Mouse (Mus musculus): ENCODE data around the gene Timm44. TPM values are rescaled to one million over a fixed set of nuclear protein-coding genes. Genes with fewer than 3 reads are reported as not detected.

The Timm44 gene
- 53.0 and 54.4 TPM in 2 replicates for polyA plus RNA-seq (2016; fragmentation: Nextera tagmentation; extraction: Ambion mirVana)

GRCm38 (mm10) chr8:4275275-4276110 is at the start of gene Timm44:
TSS of gene Timm44 (minus strand) at chr8:4275913.
- WGBS (ENCODE audit: insufficient replicate concordance), result under 1% methylated on average over 39 of the region's 39 CpGs

GRCm38 (mm10) chr8:4324983-4325750 is 49.5 kb upstream of the Timm44 start, which contains the start of the genes Ccl25 and Elavl1:
TSS of gene Ccl25 (plus strand) at chr8:4325210.
TSS of gene Elavl1 (minus strand) at chr8:4325413.
- no peaks in the 10 kb centered on the region for H3K27me3 ChIP-seq (replicated peaks)
- H3K27ac ChIP-seq, result peak within 1 kb of the TSS; percentile 87
- ATAC-seq, result peak; percentile 96
- peaks cover 66% of the 10 kb centered on the region for H3K36me3 ChIP-seq
- WGBS (ENCODE audit: insufficient replicate concordance), result under 1% methylated on average over 68 of the region's 78 CpGs
- no peaks in the 10 kb centered on the region for H3K9me3 ChIP-seq (replicated peaks)
- H3K9ac ChIP-seq, result peak within 1 kb of the TSS; percentile 98
- peak within 1 kb of the TSS; percentile 80 for H3K4me2 ChIP-seq
- H3K4me3 ChIP-seq, result peak within 1 kb of the TSS; percentile 95
- peaks cover 65% of the 10 kb centered on the region for H3K4me1 ChIP-seq

More at GRCm38 (mm10) chr8:4275275-4276110, at the start of gene Timm44:
- peaks cover 37% of the 10 kb centered on the region for H3K36me3 ChIP-seq
- peak within 1 kb of the TSS; percentile 70 for H3K27ac ChIP-seq
- H3K9ac ChIP-seq, result peak within 1 kb of the TSS; percentile 85
- H3K4me2 ChIP-seq, result peak within 1 kb of the TSS; percentile 86
- no peaks in the 10 kb centered on the region for H3K9me3 ChIP-seq (replicated peaks)
- H3K4me1 ChIP-seq, result peaks cover 28% of the 10 kb centered on the region
- peak; percentile 96 for ATAC-seq
- H3K4me3 ChIP-seq, result peak within 1 kb of the TSS; percentile 88
- no peaks in the 10 kb centered on the region for H3K27me3 ChIP-seq (replicated peaks)

DNA sequence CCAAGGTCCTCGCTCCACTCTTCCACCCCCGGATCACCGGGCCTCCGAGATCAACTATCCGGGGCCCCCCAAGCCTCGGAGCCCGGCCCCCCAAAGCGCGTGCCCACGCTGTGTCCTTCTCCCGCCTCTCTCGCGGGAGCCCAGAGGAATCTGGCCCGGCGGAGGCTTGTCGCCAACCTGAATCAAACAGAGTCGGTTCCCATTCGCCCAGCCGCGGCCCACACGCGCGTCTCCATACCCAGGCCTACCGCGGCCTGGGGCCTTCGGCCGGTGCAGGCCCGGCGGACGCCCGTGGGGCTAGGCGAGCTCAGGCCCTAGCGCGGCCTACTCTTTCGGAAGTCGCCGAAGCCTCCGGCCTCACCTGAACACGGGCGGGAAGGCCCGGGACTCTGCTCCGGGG is 48.8 kb upstream of the Timm44 start:
- peak overlapping the region; percentile 80 for H3K4me2 ChIP-seq
- peaks cover 66% of the 10 kb centered on the region for H3K4me1 ChIP-seq
- ATAC-seq, result peak; percentile 63
- H3K9ac ChIP-seq, result peak overlapping the region; percentile 98
- H3K27ac ChIP-seq, result peak overlapping the region; percentile 87
- H3K9me3 ChIP-seq (replicated peaks), result no peaks in the 10 kb centered on the region
- peak overlapping the region; percentile 95 for H3K4me3 ChIP-seq
- H3K36me3 ChIP-seq, result peaks cover 66% of the 10 kb centered on the region
- no peaks in the 10 kb centered on the region for H3K27me3 ChIP-seq (replicated peaks)
- under 1% methylated on average over 42 of the region's 42 CpGs for WGBS (ENCODE audit: insufficient replicate concordance)

- peaks cover 66% of the 10 kb centered on the region for H3K36me3 ChIP-seq
- ATAC-seq, result no peak
- H3K9me3 ChIP-seq (replicated peaks), result no peaks in the 10 kb centered on the region
- H3K27me3 ChIP-seq (replicated peaks), result no peaks in the 10 kb centered on the region
- peak overlapping the region; percentile 87 for H3K27ac ChIP-seq
- H3K9ac ChIP-seq, result peak overlapping the region; percentile 98
- peak overlapping the region; percentile 95 for H3K4me3 ChIP-seq
- peak overlapping the region; percentile 80 for H3K4me2 ChIP-seq
- peaks cover 71% of the 10 kb centered on the region for H3K4me1 ChIP-seq
- WGBS (ENCODE audit: insufficient replicate concordance), result 3% methylated on average over 6 of the region's 6 CpGs
These were observed 48.2 kb upstream of the Timm44 start for GRCm38 (mm10) chr8:4323917-4324316.

- 28% methylated on average over 2 of the region's 2 CpGs for WGBS (ENCODE audit: insufficient replicate concordance)
- H3K4me3 ChIP-seq, result peak overlapping the region; percentile 95; the same call in 1 of the 2 replicates
- peaks cover 57% of the 10 kb centered on the region for H3K36me3 ChIP-seq
- peak overlapping the region; percentile 17; the same call in 1 of the 2 replicates for H3K27ac ChIP-seq
- peaks cover 77% of the 10 kb centered on the region for H3K4me1 ChIP-seq
- H3K9ac ChIP-seq, result no peak overlapping the region
- H3K27me3 ChIP-seq (replicated peaks), result no peaks in the 10 kb centered on the region
- H3K9me3 ChIP-seq (replicated peaks), result no peaks in the 10 kb centered on the region
- ATAC-seq, result no peak
- H3K4me2 ChIP-seq, result peak overlapping the region; percentile 80
These were observed 46.8 kb upstream of the Timm44 start for GRCm38 (mm10) chr8:4322470-4322869.

GRCm38 (mm10) chr8:4321031-4321430 is 45.3 kb upstream of the Timm44 start:
- H3K27ac ChIP-seq, result no peak overlapping the region
- H3K9me3 ChIP-seq (replicated peaks), result no peaks in the 10 kb centered on the region
- no peaks in the 10 kb centered on the region for H3K27me3 ChIP-seq (replicated peaks)
- peaks cover 46% of the 10 kb centered on the region for H3K36me3 ChIP-seq
- H3K9ac ChIP-seq, result no peak overlapping the region
- H3K4me2 ChIP-seq, result no peak overlapping the region
- H3K4me1 ChIP-seq, result peaks cover 68% of the 10 kb centered on the region
- whole genome bisulfite sequencing (ENCODE audit: insufficient replicate concordance), result 65% methylated on average over 2 of the region's 2 CpGs
- H3K4me3 ChIP-seq, result no peak overlapping the region
- ATAC-seq, result no peak

DNA sequence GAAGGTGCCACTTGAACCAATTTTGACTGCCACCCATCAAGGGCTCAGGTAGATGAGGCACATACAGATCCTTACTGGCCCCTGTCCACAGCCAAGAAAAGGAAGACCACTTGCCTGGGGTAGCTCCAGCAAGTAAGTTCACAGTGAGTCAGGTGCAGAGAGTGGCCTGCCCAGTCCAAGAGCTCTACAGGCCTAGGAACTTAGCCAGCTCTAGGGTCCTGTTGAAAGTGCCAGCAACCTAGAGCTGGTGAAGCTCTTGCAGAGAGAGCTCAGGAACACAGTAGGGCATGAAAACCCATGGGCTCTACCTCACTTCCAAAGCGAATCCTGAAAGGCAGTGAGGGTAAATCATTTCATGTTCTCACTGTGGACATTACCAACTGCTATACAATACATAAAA is 44.7 kb upstream of the Timm44 start:
- H3K36me3 ChIP-seq, result peaks cover 46% of the 10 kb centered on the region
- WGBS (ENCODE audit: insufficient replicate concordance), result 87% methylated on average over 1 of the region's 1 CpGs

GRCm38 (mm10) chr8:4319573-4319872 is 43.8 kb upstream of the Timm44 start:
- H3K27me3 ChIP-seq (replicated peaks), result no peaks in the 10 kb centered on the region
- H3K4me1 ChIP-seq, result peaks cover 70% of the 10 kb centered on the region
- peak overlapping the region; percentile 2; the same call in 1 of the 2 replicates for H3K27ac ChIP-seq
- H3K4me2 ChIP-seq, result no peak overlapping the region
- H3K9ac ChIP-seq, result no peak overlapping the region
- no peaks in the 10 kb centered on the region for H3K9me3 ChIP-seq (replicated peaks)
- H3K4me3 ChIP-seq, result no peak overlapping the region
- WGBS (ENCODE audit: insufficient replicate concordance), result 84% methylated on average over 11 of the region's 11 CpGs
- no peak for ATAC-seq
- peaks cover 46% of the 10 kb centered on the region for H3K36me3 ChIP-seq

More for the DNA sequence above, 44.7 kb upstream of the Timm44 start:
- no peaks in the 10 kb centered on the region for H3K27me3 ChIP-seq (replicated peaks)
- H3K27ac ChIP-seq, result no peak overlapping the region
- no peak for ATAC-seq
- no peaks in the 10 kb centered on the region for H3K9me3 ChIP-seq (replicated peaks)
- no peak overlapping the region for H3K9ac ChIP-seq
- no peak overlapping the region for H3K4me3 ChIP-seq
- H3K4me2 ChIP-seq, result no peak overlapping the region
- H3K4me1 ChIP-seq, result peaks cover 65% of the 10 kb centered on the region

GRCm38 (mm10) chr8:4318796-4319572 is 43.3 kb upstream of the Timm44 start:
- Histone ChIP-seq H3K9ac (no peak overlapping the region), H3K27ac (peak overlapping the region; percentile 2; the same call in 1 of the 2 replicates), H3K36me3 (peaks cover 46% of the 10 kb centered on the region), H3K9me3 (replicated peaks) (no peaks in the 10 kb centered on the region), H3K27me3 (replicated peaks) (no peaks in the 10 kb centered on the region), H3K4me2 (peak overlapping the region; percentile 0; the same call in 1 of the 2 replicates), H3K4me3 (no peak overlapping the region), H3K4me1 (peaks cover 71% of the 10 kb centered on the region)
- ATAC-seq, result no peak; the same call in 1 of the 2 replicates
- 28% methylated on average over 2 of the region's 2 CpGs for WGBS (ENCODE audit: insufficient replicate concordance)

- H3K9me3 ChIP-seq (replicated peaks), result no peaks in the 10 kb centered on the region
- peaks cover 71% of the 10 kb centered on the region for H3K4me1 ChIP-seq
- no peak overlapping the region for H3K4me3 ChIP-seq
- 89% methylated on average over 5 of the region's 5 CpGs for WGBS (ENCODE audit: insufficient replicate concordance)
- no peak overlapping the region for H3K9ac ChIP-seq
- ATAC-seq, result no peak
- no peak overlapping the region for H3K27ac ChIP-seq
- no peaks in the 10 kb centered on the region for H3K27me3 ChIP-seq (replicated peaks)
- H3K4me2 ChIP-seq, result no peak overlapping the region
- peaks cover 46% of the 10 kb centered on the region for H3K36me3 ChIP-seq
These were observed 42.4 kb upstream of the Timm44 start for GRCm38 (mm10) chr8:4318124-4318523.

DNA sequence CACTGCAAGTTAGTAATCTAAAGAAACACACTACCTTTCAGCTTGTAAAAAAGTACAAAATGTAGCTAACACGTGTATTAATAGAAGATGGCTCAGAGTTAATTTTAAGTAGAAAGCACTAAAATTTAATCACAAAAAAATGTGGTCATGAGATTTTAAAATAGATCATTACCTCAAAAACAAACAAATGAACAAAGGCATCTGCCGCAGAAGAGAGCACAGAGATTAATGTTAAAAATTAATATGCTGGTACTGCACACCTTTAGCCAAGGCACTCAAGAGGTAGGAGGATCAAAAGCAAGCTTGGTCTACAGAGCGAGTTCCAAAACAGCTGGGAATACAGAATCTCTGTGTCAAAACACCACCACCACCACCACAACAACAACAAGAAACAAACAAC is 39.1 kb upstream of the Timm44 start:
- Histone ChIP-seq H3K27me3 (replicated peaks) (no peaks in the 10 kb centered on the region), H3K27ac (no peak overlapping the region), H3K4me3 (no peak overlapping the region), H3K4me2 (no peak overlapping the region), H3K4me1 (peaks cover 46% of the 10 kb centered on the region), H3K9ac (no peak overlapping the region), H3K36me3 (peaks cover 44% of the 10 kb centered on the region), H3K9me3 (replicated peaks) (no peaks in the 10 kb centered on the region)
- 76% methylated on average over 3 of the region's 3 CpGs for WGBS (ENCODE audit: insufficient replicate concordance)
- no peak for ATAC-seq
